Mouse (Mus musculus): ENCODE data around the gene Sec1. TPM values are rescaled to one million over a fixed set of nuclear protein-coding genes. Genes with fewer than 3 reads are reported as not detected.

Gene Sec1
- polyA plus RNA-seq, 1 experiment from 2014 or later = 0.41 TPM

GRCm38 (mm10) chr7:45634946-45635681 is 59.1 kb downstream of the Sec1 start:
- H3K4me3 ChIP-seq (ENCODE audit: control insufficient read depth in 1 of 2, insufficient read depth in 1 of 2, low read depth in 1 of 2, low read length in 2 of 2) = no peak overlapping the region
- no peaks in the 10 kb centered on the region for H3K9me3 ChIP-seq (ENCODE audit: control insufficient read depth, low read length)
- peaks cover 24% of the 10 kb centered on the region for H3K36me3 ChIP-seq (ENCODE audit: control insufficient read depth, insufficient read depth, low read length)
- 65% methylated on average over 11 of the region's 11 CpGs for WGBS
- no peak overlapping the region for H3K4me2 ChIP-seq (ENCODE audit: low read length)
- ATAC-seq (ENCODE audit: insufficient number of reproducible peaks, insufficient read depth, low FRiP score, low read depth) = peak; percentile 3; the same call in 1 of the 2 replicates
- no peaks in the 10 kb centered on the region for H3K27me3 ChIP-seq (ENCODE audit: control insufficient read depth, insufficient read depth, low read length)
- H3K4me1 ChIP-seq (ENCODE audit: control insufficient read depth in 2 of 2, insufficient read depth in 2 of 2, low read length in 2 of 2) = peaks cover 28 to 36% of the 10 kb centered on the region in 2 experiments
- H3K9ac ChIP-seq (ENCODE audit: low read length) = no peak overlapping the region
- H3K27ac ChIP-seq (replicated peaks in 1 of 2; ENCODE audit: control insufficient read depth in 1 of 2, insufficient read depth in 1 of 2, low read depth in 2 of 2, low read length in 2 of 2) = peak overlapping the region; percentile 65 to 77

GRCm38 (mm10) chr7:45632499-45632898 is 61.7 kb downstream of the Sec1 start:
- Histone ChIP-seq H3K4me1 (ENCODE audit: control insufficient read depth in 2 of 2, insufficient read depth in 2 of 2, low read length in 2 of 2) (peaks cover 17 to 29% of the 10 kb centered on the region in 2 experiments), H3K36me3 (ENCODE audit: control insufficient read depth, insufficient read depth, low read length) (peaks cover 15% of the 10 kb centered on the region), H3K27me3 (ENCODE audit: control insufficient read depth, insufficient read depth, low read length) (peaks cover 3% of the 10 kb centered on the region; the same call in 1 of the 2 replicates), H3K9ac (ENCODE audit: low read length) (peak overlapping the region; percentile 68), H3K4me3 (ENCODE audit: control insufficient read depth in 1 of 2, insufficient read depth in 1 of 2, low read depth in 1 of 2, low read length in 2 of 2) (peak overlapping the region; percentile 6 to 27; a peak in 3 of 4 replicates), H3K4me2 (ENCODE audit: low read length) (peak overlapping the region; percentile 59), H3K27ac (replicated peaks in 1 of 2; ENCODE audit: control insufficient read depth in 1 of 2, insufficient read depth in 1 of 2, low read depth in 2 of 2, low read length in 2 of 2) (0 out of 4 replicates have a peak overlapping the region, but pooled peaks of 1 of the 2 experiments have one; percentile 6), H3K9me3 (ENCODE audit: control insufficient read depth, low read length) (no peaks in the 10 kb centered on the region)
- no peak for ATAC-seq (ENCODE audit: insufficient number of reproducible peaks, insufficient read depth, low FRiP score, low read depth)
- WGBS = 23% methylated on average over 35 of the region's 35 CpGs

GRCm38 (mm10) chr7:45630064-45630907 is 63.9 kb downstream of the Sec1 start:
- no peaks in the 10 kb centered on the region; the same call in 1 of the 2 replicates for H3K36me3 ChIP-seq (ENCODE audit: control insufficient read depth, insufficient read depth, low read length)
- no peak overlapping the region for H3K9ac ChIP-seq (ENCODE audit: low read length)
- no peak for ATAC-seq (ENCODE audit: insufficient number of reproducible peaks, insufficient read depth, low FRiP score, low read depth)
- WGBS = 69% methylated on average over 23 of the region's 23 CpGs
- H3K4me3 ChIP-seq (ENCODE audit: control insufficient read depth in 1 of 2, insufficient read depth in 1 of 2, low read depth in 1 of 2, low read length in 2 of 2) = no peak overlapping the region
- peaks cover 12 to 20% of the 10 kb centered on the region in 2 experiments for H3K4me1 ChIP-seq (ENCODE audit: control insufficient read depth in 2 of 2, insufficient read depth in 2 of 2, low read length in 2 of 2)
- H3K27ac ChIP-seq (replicated peaks in 1 of 2; ENCODE audit: control insufficient read depth in 1 of 2, insufficient read depth in 1 of 2, low read depth in 2 of 2, low read length in 2 of 2) = no peak overlapping the region
- peak overlapping the region; percentile 97 for H3K4me2 ChIP-seq (ENCODE audit: low read length)
- peaks cover 7% of the 10 kb centered on the region for H3K27me3 ChIP-seq (ENCODE audit: control insufficient read depth, insufficient read depth, low read length)
- no peaks in the 10 kb centered on the region for H3K9me3 ChIP-seq (ENCODE audit: control insufficient read depth, low read length)

GRCm38 (mm10) chr7:45628364-45629294 is 65.6 kb downstream of the Sec1 start:
- Histone ChIP-seq H3K9ac (ENCODE audit: low read length) (peak overlapping the region; percentile 86), H3K9me3 (ENCODE audit: control insufficient read depth, low read length) (no peaks in the 10 kb centered on the region), H3K4me3 (ENCODE audit: control insufficient read depth in 1 of 2, insufficient read depth in 1 of 2, low read depth in 1 of 2, low read length in 2 of 2) (peak overlapping the region; percentile 60 to 65), H3K27me3 (ENCODE audit: control insufficient read depth, insufficient read depth, low read length) (peaks cover 7% of the 10 kb centered on the region), H3K4me1 (ENCODE audit: control insufficient read depth in 2 of 2, insufficient read depth in 2 of 2, low read length in 2 of 2) (peaks cover 8 to 17% of the 10 kb centered on the region in 2 experiments), H3K27ac (replicated peaks in 1 of 2; ENCODE audit: control insufficient read depth in 1 of 2, insufficient read depth in 1 of 2, low read depth in 2 of 2, low read length in 2 of 2) (peak overlapping the region; percentile 76 to 82), H3K4me2 (ENCODE audit: low read length) (peak overlapping the region; percentile 97), H3K36me3 (ENCODE audit: control insufficient read depth, insufficient read depth, low read length) (no peaks in the 10 kb centered on the region; the same call in 1 of the 2 replicates)
- peak; percentile 58 for ATAC-seq (ENCODE audit: insufficient number of reproducible peaks, insufficient read depth, low FRiP score, low read depth)
- WGBS = 1% methylated on average over 105 of the region's 105 CpGs

Other genes starting within 250 kb of the Sec1 start
- gene Ftl1, start 234.5 kb downstream of the Sec1 start, polyA plus RNA-seq (2014; fragmentation: Nextera tagmentation; extraction: Ambion mirVana) = 3,513 and 3,606 TPM in 2 replicates
- 89.9 and 102 TPM in 2 replicates for gene Bax, start 227.5 kb downstream of the Sec1 start, polyA plus RNA-seq (2014; fragmentation: Nextera tagmentation; extraction: Ambion mirVana)
- 0.42 and 0.71 TPM in 2 replicates for gene Tulp2, start 212.5 kb downstream of the Sec1 start, polyA plus RNA-seq (2014; fragmentation: Nextera tagmentation; extraction: Ambion mirVana)
- gene Gm45808, start 207.6 kb downstream of the Sec1 start, polyA plus RNA-seq (2014; fragmentation: Nextera tagmentation; extraction: Ambion mirVana) = not detected in 2 replicates
- gene Dhdh, start 205.6 kb downstream of the Sec1 start, polyA plus RNA-seq (2014; fragmentation: Nextera tagmentation; extraction: Ambion mirVana) = 5.2 and 5.7 TPM in 2 replicates
- 159 and 160 TPM in 2 replicates for gene Nucb1, start 184.0 kb downstream of the Sec1 start, polyA plus RNA-seq (2014; fragmentation: Nextera tagmentation; extraction: Ambion mirVana)
- gene Ppp1r15a, start 168.1 kb downstream of the Sec1 start, polyA plus RNA-seq (2014; fragmentation: Nextera tagmentation; extraction: Ambion mirVana) = 20.5 and 23.3 TPM in 2 replicates
- gene Plekha4, start 168.1 kb downstream of the Sec1 start, polyA plus RNA-seq (2014; fragmentation: Nextera tagmentation; extraction: Ambion mirVana) = 0.80 and 1.2 TPM in 2 replicates
- gene Hsd17b14, start 139.5 kb downstream of the Sec1 start, polyA plus RNA-seq (2014; fragmentation: Nextera tagmentation; extraction: Ambion mirVana) = 0.20 and 0.26 TPM in 2 replicates
- 66.0 and 72.0 TPM in 2 replicates for gene Bcat2, start 124.2 kb downstream of the Sec1 start, polyA plus RNA-seq (2014; fragmentation: Nextera tagmentation; extraction: Ambion mirVana)
- gene Fgf21, start 78.9 kb downstream of the Sec1 start, polyA plus RNA-seq (2014; fragmentation: Nextera tagmentation; extraction: Ambion mirVana) = not detected in 2 replicates
- 0.07 TPM in 1 of 2 replicates, not detected in the other for gene Fut1, start 77.1 kb downstream of the Sec1 start, polyA plus RNA-seq (2014; fragmentation: Nextera tagmentation; extraction: Ambion mirVana)
- gene Izumo1, start 72.6 kb downstream of the Sec1 start, polyA plus RNA-seq (2014; fragmentation: Nextera tagmentation; extraction: Ambion mirVana) = 0.23 and 0.41 TPM in 2 replicates
- 22.4 and 24.3 TPM in 2 replicates for gene Rasip1, start 66.9 kb downstream of the Sec1 start, polyA plus RNA-seq (2014; fragmentation: Nextera tagmentation; extraction: Ambion mirVana)
- 6.2 and 7.6 TPM in 2 replicates for gene Mamstr, start 54.4 kb downstream of the Sec1 start, polyA plus RNA-seq (2014; fragmentation: Nextera tagmentation; extraction: Ambion mirVana)
- 2.4 and 2.7 TPM in 2 replicates for gene Fut2, start 28.0 kb downstream of the Sec1 start, polyA plus RNA-seq (2014; fragmentation: Nextera tagmentation; extraction: Ambion mirVana)
- not detected in 2 replicates for gene Ntn5, start 10.4 kb downstream of the Sec1 start, polyA plus RNA-seq (2014; fragmentation: Nextera tagmentation; extraction: Ambion mirVana)
- 6.8 and 8.0 TPM in 2 replicates for gene Car11, start 5.4 kb upstream of the Sec1 start, polyA plus RNA-seq (2014; fragmentation: Nextera tagmentation; extraction: Ambion mirVana)
- 4.5 and 7.3 TPM in 2 replicates for gene Dbp, start 10.7 kb upstream of the Sec1 start, polyA plus RNA-seq (2014; fragmentation: Nextera tagmentation; extraction: Ambion mirVana)
- gene Rpl18, start 21.1 kb upstream of the Sec1 start, polyA plus RNA-seq (2014; fragmentation: Nextera tagmentation; extraction: Ambion mirVana) = 666 and 743 TPM in 2 replicates
- gene Sphk2, start 23.6 kb upstream of the Sec1 start, polyA plus RNA-seq (2014; fragmentation: Nextera tagmentation; extraction: Ambion mirVana) = 11.9 and 12.5 TPM in 2 replicates
- gene Fam83e, start 26.8 kb upstream of the Sec1 start, polyA plus RNA-seq (2014; fragmentation: Nextera tagmentation; extraction: Ambion mirVana) = 0.16 and 0.31 TPM in 2 replicates
- not detected in 2 replicates for gene Spaca4, start 31.4 kb upstream of the Sec1 start, polyA plus RNA-seq (2014; fragmentation: Nextera tagmentation; extraction: Ambion mirVana)
- gene Lmtk3, start 89.3 kb upstream of the Sec1 start, polyA plus RNA-seq (2014; fragmentation: Nextera tagmentation; extraction: Ambion mirVana) = 0.31 and 1.1 TPM in 2 replicates
- gene Sult2b1, start 90.3 kb upstream of the Sec1 start, polyA plus RNA-seq (2014; fragmentation: Nextera tagmentation; extraction: Ambion mirVana) = 0.30 and 0.81 TPM in 2 replicates
- gene Cyth2, start 120.2 kb upstream of the Sec1 start, polyA plus RNA-seq (2014; fragmentation: Nextera tagmentation; extraction: Ambion mirVana) = 88.6 and 89.7 TPM in 2 replicates
- 0.26 and 0.78 TPM in 2 replicates for gene Kcnj14, start 130.4 kb upstream of the Sec1 start, polyA plus RNA-seq (2014; fragmentation: Nextera tagmentation; extraction: Ambion mirVana)
- 33.5 and 36.2 TPM in 2 replicates for gene Grwd1, start 136.5 kb upstream of the Sec1 start, polyA plus RNA-seq (2014; fragmentation: Nextera tagmentation; extraction: Ambion mirVana)
- 85.7 and 125 TPM in 2 replicates for gene Kdelr1, start 178.4 kb upstream of the Sec1 start, polyA plus RNA-seq (2014; fragmentation: Nextera tagmentation; extraction: Ambion mirVana)
- gene Grin2d, start 184.0 kb upstream of the Sec1 start, polyA plus RNA-seq (2014; fragmentation: Nextera tagmentation; extraction: Ambion mirVana) = 0.12 and 0.15 TPM in 2 replicates
- gene Syngr4, start 202.3 kb upstream of the Sec1 start, polyA plus RNA-seq (2014; fragmentation: Nextera tagmentation; extraction: Ambion mirVana) = 0.86 and 1.5 TPM in 2 replicates
- gene Tmem143, start 202.5 kb upstream of the Sec1 start, polyA plus RNA-seq (2014; fragmentation: Nextera tagmentation; extraction: Ambion mirVana) = 5.1 and 8.7 TPM in 2 replicates
- gene Emp3, start 227.0 kb upstream of the Sec1 start, polyA plus RNA-seq (2014; fragmentation: Nextera tagmentation; extraction: Ambion mirVana) = 76.6 and 90.5 TPM in 2 replicates
- gene Ccdc114, start 229.7 kb upstream of the Sec1 start, polyA plus RNA-seq (2014; fragmentation: Nextera tagmentation; extraction: Ambion mirVana) = 2.4 and 2.7 TPM in 2 replicates

Measured in heart, embryonic 14.5 days (tissue).